13 mouse cellular contexts compared by ENCODE assay signal in the genomic region with DNA sequence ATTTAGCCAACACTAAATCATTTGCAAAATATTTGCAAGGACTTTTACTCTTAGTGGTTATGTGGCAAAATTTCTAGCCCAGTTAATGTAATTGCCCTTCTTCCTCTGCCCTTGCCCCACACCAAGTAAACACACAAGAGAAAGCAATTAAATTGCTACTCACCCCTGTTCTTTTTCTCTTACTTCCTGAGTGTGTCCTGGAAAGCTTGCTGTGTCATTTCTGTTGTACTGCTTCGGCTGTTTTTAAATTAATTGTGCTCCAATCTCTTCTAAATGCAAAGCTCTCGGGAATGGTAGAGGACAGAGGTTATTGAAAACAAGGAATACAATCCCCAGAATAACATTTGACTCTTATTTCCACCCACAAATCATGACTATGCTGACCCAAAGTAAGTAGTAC.
DNase-seq lines count a peak whose midpoint lies in the region; ATAC-seq and TF ChIP-seq lines count a peak whose summit lies in the region.
"Had no signal": no experiment of that assay in that cellular context is flagged by ENCODE, and none has a peak within 500 bp of the region (broad histone marks: within the 10 kb centered on the region; RNA-seq: fewer than 3 reads in every experiment).

No protein-coding gene starts in this region.

- no peaks in the 10 kb centered on the region for H3K27me3 ChIP-seq in lung, embryonic 14.5 days (ENCODE audit: insufficient read depth, low read length)
- no peaks in the 10 kb centered on the region for H3K27me3 ChIP-seq in embryonic facial prominence, embryonic 11.5 days (ENCODE audit: control insufficient read depth, insufficient read depth, low read length)
- H3K27me3 ChIP-seq in limb, embryonic 13.5 days, result no peaks in the 10 kb centered on the region
- no peaks in the 10 kb centered on the region for H3K27me3 ChIP-seq in heart, embryonic 12.5 days (replicated peaks)

- peak; percentile 17 for DNase-seq in heart, adult 8-10 months (ENCODE audit: low spot score)
- no peak for DNase-seq in heart, postnatal 14 days
- peak; percentile 9 for DNase-seq in lung, embryonic 14.5 days
- no peak for DNase-seq in lung, postnatal 4 days
- DNase-seq in embryonic facial prominence, embryonic 11.5 days (ENCODE audit: low spot score), result peak; percentile 37
- DNase-seq: cerebellum, postnatal 10 days; heart, postnatal 36 days; lung, adult 2 months had no signal

- 27% methylated on average over 2 of the region's 2 CpGs for WGBS in lung, embryonic 14.5 days
- 19% methylated on average over 2 of the region's 2 CpGs for WGBS in embryonic facial prominence, embryonic 11.5 days
- 8% methylated on average over 2 of the region's 2 CpGs for WGBS in limb, embryonic 13.5 days
- 46% methylated on average over 2 of the region's 2 CpGs for WGBS in heart, embryonic 12.5 days

- no peaks in the 10 kb centered on the region for H3K4me1 ChIP-seq in lung, embryonic 14.5 days (ENCODE audit: insufficient read depth)
- H3K4me1 ChIP-seq in embryonic facial prominence, embryonic 11.5 days (ENCODE audit: control insufficient read depth, insufficient read depth, low read length), result no peaks in the 10 kb centered on the region
- peaks cover 16% of the 10 kb centered on the region for H3K4me1 ChIP-seq in limb, embryonic 13.5 days
- H3K4me1 ChIP-seq in heart, embryonic 12.5 days (replicated peaks), result peaks cover 5% of the 10 kb centered on the region

- no peaks in the 10 kb centered on the region for H3K9me3 ChIP-seq in lung, embryonic 14.5 days (ENCODE audit: low read depth, low read length)
- H3K9me3 ChIP-seq in embryonic facial prominence, embryonic 11.5 days (replicated peaks; ENCODE audit: control insufficient read depth, low read length), result no peaks in the 10 kb centered on the region
- no peaks in the 10 kb centered on the region for H3K9me3 ChIP-seq in limb, embryonic 13.5 days
- no peaks in the 10 kb centered on the region for H3K9me3 ChIP-seq in heart, embryonic 12.5 days (replicated peaks)

- TF ChIP-seq CTCF in lung, embryonic 14.5 days (IDR thresholded peaks at IDR 0.05; ENCODE audit: low read depth), result no peak

- no peak overlapping the region for H3K9ac ChIP-seq in lung, embryonic 14.5 days
- no peak overlapping the region for H3K9ac ChIP-seq in embryonic facial prominence, embryonic 11.5 days (replicated peaks; ENCODE audit: low read length)
- H3K9ac ChIP-seq in limb, embryonic 13.5 days, result no peak overlapping the region
- H3K9ac ChIP-seq in heart, embryonic 12.5 days, result no peak overlapping the region

- H3K36me3 ChIP-seq in lung, embryonic 14.5 days (ENCODE audit: insufficient read depth), result no peaks in the 10 kb centered on the region
- no peaks in the 10 kb centered on the region for H3K36me3 ChIP-seq in embryonic facial prominence, embryonic 11.5 days (replicated peaks; ENCODE audit: control insufficient read depth, insufficient read depth, low read depth, low read length)
- H3K36me3 ChIP-seq in limb, embryonic 13.5 days, result no peaks in the 10 kb centered on the region
- H3K36me3 ChIP-seq in heart, embryonic 12.5 days, result no peaks in the 10 kb centered on the region

- intact Hi-C loops in heart, postnatal 14 days (cut with DNase I), result loop anchor here (10.0 kb wide), 1 partner anchor 649 kb away; the partner anchor contains the start of gene Cited2

- H3K27ac ChIP-seq in lung, embryonic 14.5 days (ENCODE audit: low read depth), result peak overlapping the region; percentile 26; the same call in 1 of the 2 replicates
- no peak overlapping the region for H3K27ac ChIP-seq in embryonic facial prominence, embryonic 11.5 days (replicated peaks; ENCODE audit: low read depth, low read length)
- peak overlapping the region; percentile 58 for H3K27ac ChIP-seq in limb, embryonic 13.5 days
- H3K27ac ChIP-seq in heart, embryonic 12.5 days (ENCODE audit: poor library complexity, severe bottlenecking), result no peak overlapping the region; the same call in 1 of the 2 replicates
- H3K27ac ChIP-seq: left cerebral cortex, adult 2 months had no signal

- ATAC-seq in lung, embryonic 14.5 days (ENCODE audit: insufficient read depth), result no peak
- no peak for ATAC-seq in embryonic facial prominence, embryonic 11.5 days (replicated peaks; ENCODE audit: insufficient number of reproducible peaks, low FRiP score, low TSS enrichment, low read depth)
- ATAC-seq in limb, embryonic 13.5 days (ENCODE audit: low FRiP score, low read depth), result no peak
- ATAC-seq in megakaryocyte-erythroid progenitor cell, adult 5-6 weeks (replicated peaks; ENCODE audit: low FRiP score, low TSS enrichment, poor library complexity, severe bottlenecking), result no peak
- ATAC-seq in heart, embryonic 12.5 days (ENCODE audit: insufficient number of reproducible peaks, low FRiP score), result no peak
- ATAC-seq: intestine, embryonic 16.5 days had no signal

- no peak overlapping the region for H3K4me2 ChIP-seq in lung, embryonic 14.5 days
- no peak overlapping the region for H3K4me2 ChIP-seq in embryonic facial prominence, embryonic 11.5 days (ENCODE audit: low read depth, low read length)
- H3K4me2 ChIP-seq in limb, embryonic 13.5 days (replicated peaks), result peak overlapping the region; percentile 30; the same call in 1 of the 2 replicates
- no peak overlapping the region for H3K4me2 ChIP-seq in heart, embryonic 12.5 days

- no peak overlapping the region for H3K4me3 ChIP-seq in lung, embryonic 14.5 days (ENCODE audit: low read depth, low read length)
- H3K4me3 ChIP-seq in embryonic facial prominence, embryonic 11.5 days (ENCODE audit: low read depth, low read length), result no peak overlapping the region
- no peak overlapping the region for H3K4me3 ChIP-seq in limb, embryonic 13.5 days
- no peak overlapping the region for H3K4me3 ChIP-seq in heart, embryonic 12.5 days
- H3K4me3 ChIP-seq: left cerebral cortex, adult 2 months had no signal

Comparison
In these comparisons a context has a peak if more than half of its experiments do, and no peak if none do; other contexts are left out.
1. DNase-seq: peak in heart, adult 8-10 months (single experiment), lung, embryonic 14.5 days (single experiment) and embryonic facial prominence, embryonic 11.5 days (single experiment); none in heart, postnatal 14 days (0 of 2) and lung, postnatal 4 days (0 of 2).
2. H3K27ac ChIP-seq: peak in lung, embryonic 14.5 days (single experiment) and limb, embryonic 13.5 days (single experiment); none in embryonic facial prominence, embryonic 11.5 days (single experiment) and heart, embryonic 12.5 days (single experiment).